Mouse (Mus musculus) C2C12 (cell line): Measurements from ENCODE around the gene Ppp2r2c. TPM values are rescaled to one million over a fixed set of nuclear protein-coding genes. Genes with fewer than 3 reads are reported as not detected.

Experiments used
- H3K27me3 ChIP-seq: one replicate; pipeline ENCODE4 v1.6.1; 2011; ENCODE audit not compliant: control insufficient read depth, insufficient read depth, insufficient read length
- H3K36me3 ChIP-seq: one replicate; pipeline ENCODE4 v1.6.1; 2011; ENCODE audit not compliant: control insufficient read depth, insufficient read depth
- H3K4me3 ChIP-seq: one replicate; pipeline ENCODE4 v1.5.1; 2011; ENCODE audit warnings: mild to moderate bottlenecking, control low read depth; ENCODE audit not compliant: poor library complexity, insufficient read depth, severe bottlenecking
- H3K79me2 ChIP-seq: one replicate; pipeline ENCODE4 v1.6.1; 2011; ENCODE audit not compliant: control insufficient read depth, insufficient read depth
- H3K79me3 ChIP-seq: one replicate; pipeline ENCODE4 v1.6.1; 2011; ENCODE audit warnings: low read depth, control low read depth
- H3ac ChIP-seq: one replicate; pipeline ENCODE3; 2011; ENCODE audit warnings: low read depth; ENCODE audit not compliant: control insufficient read depth, insufficient read length
- CEBPB ChIP-seq: IDR thresholded peaks from one replicate; pipeline ENCODE4 v1.6.1; 2011; ENCODE audit warnings: low read depth, mild to moderate bottlenecking, control low read depth, moderate library complexity
- CTCF ChIP-seq: IDR thresholded peaks from one replicate; pipeline ENCODE4 v1.5.1; 2011; ENCODE audit not compliant: control insufficient read depth, insufficient read depth, insufficient read length
- FOSL1 ChIP-seq: IDR thresholded peaks from one replicate; pipeline ENCODE4 v1.8.0; 2011; ENCODE audit warnings: mild to moderate bottlenecking, low read length; ENCODE audit not compliant: poor library complexity, insufficient read depth, severe bottlenecking
- MAX ChIP-seq: IDR thresholded peaks from one replicate; pipeline ENCODE4 v1.6.1; 2011; ENCODE audit warnings: mild to moderate bottlenecking, control low read depth
- MYOD1 ChIP-seq: IDR thresholded peaks from one replicate; pipeline ENCODE4 v1.6.1; 2011; ENCODE audit warnings: low read depth; ENCODE audit not compliant: control insufficient read depth, insufficient read length
- MYOG ChIP-seq: IDR thresholded peaks from one replicate; pipeline ENCODE4 v1.6.1; 2011; ENCODE audit not compliant: control insufficient read depth, insufficient read length; ENCODE audit errors: extremely low read depth
- USF1 ChIP-seq: IDR thresholded peaks from one replicate; pipeline ENCODE4 v1.6.1; 2011; ENCODE audit warnings: low read depth, mild to moderate bottlenecking, control low read depth, moderate library complexity
- polyA plus RNA-seq: library from polyadenylated mRNA; unstranded; fragments of >200 nt; fragmentation: generic; extraction: Trizol; gene quantifications from one replicate; pipeline ENCODE4 v1.2.1, GENCODE M21; 2012; ENCODE audit warnings: missing spikeins

The Ppp2r2c gene
- polyA plus RNA-seq, 1 experiment, result not detected

DNA sequence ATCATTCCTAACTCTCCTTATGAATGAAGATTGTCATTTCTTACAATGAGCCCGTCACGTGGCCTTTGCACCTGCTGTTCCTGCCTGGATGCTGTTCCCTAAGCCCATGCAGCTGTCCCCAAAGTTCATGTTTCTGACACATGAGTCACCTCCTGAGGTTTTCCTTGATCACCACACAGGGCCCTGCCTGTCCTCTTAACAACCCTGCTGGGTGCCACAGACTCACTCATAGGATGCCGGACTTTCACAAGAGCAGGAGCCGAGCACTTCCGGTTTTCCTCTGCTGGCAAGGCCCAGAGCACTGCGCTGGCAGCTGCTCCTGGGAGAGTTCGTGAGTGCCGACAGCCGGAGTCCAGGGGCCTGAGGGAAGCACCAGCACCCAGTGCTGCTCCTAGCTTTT lies 132.7 kb downstream of the Ppp2r2c start:
- Histone ChIP-seq H3K79me3 (no peaks in the 10 kb centered on the region), H3K4me3 (no peak overlapping the region), H3K36me3 (no peaks in the 10 kb centered on the region), H3K79me2 (no peaks in the 10 kb centered on the region), H3K27me3 (no peaks in the 10 kb centered on the region), H3ac (no peak overlapping the region)
- no peak for TF ChIP-seq MAX
- peak; percentile 22 for TF ChIP-seq CEBPB
- peak; percentile 97 for TF ChIP-seq MYOD1
- peak; percentile 77 for TF ChIP-seq USF1
- TF ChIP-seq CTCF, result no peak

DNA sequence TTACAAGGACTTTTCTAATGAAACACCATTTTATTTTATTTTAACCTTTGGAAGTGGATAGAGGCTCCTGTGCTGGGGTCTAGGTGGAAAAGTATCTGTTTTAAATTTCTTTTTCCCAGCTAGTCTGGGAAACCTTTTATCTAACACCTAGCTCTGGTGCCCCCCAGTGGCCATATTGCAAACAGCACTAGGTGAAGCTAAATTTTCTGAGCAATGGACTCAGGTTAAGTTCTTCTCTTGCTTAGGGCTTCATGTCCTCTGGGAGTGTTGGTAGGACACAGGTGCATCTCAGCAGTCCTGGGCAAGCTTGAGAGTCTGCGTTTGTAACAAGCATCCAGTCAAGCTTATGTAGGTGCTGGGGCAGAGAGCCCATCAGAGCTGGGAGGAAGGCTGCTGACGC lies 133.7 kb downstream of the Ppp2r2c start:
- TF ChIP-seq MAX (no peak), CEBPB (no peak), MYOG (no peak), USF1 (no peak), CTCF (peak; percentile 6), MYOD1 (no peak), FOSL1 (no peak)

More for the DNA sequence above, 133.7 kb downstream of the Ppp2r2c start:
- Histone ChIP-seq H3K4me3 (no peak overlapping the region), H3K27me3 (no peaks in the 10 kb centered on the region), H3ac (no peak overlapping the region), H3K79me2 (no peaks in the 10 kb centered on the region), H3K36me3 (no peaks in the 10 kb centered on the region), H3K79me3 (no peaks in the 10 kb centered on the region)

Other genes starting within 250 kb of the Ppp2r2c start
- gene D5Ertd579e, start 172.5 kb upstream of the Ppp2r2c start, polyA plus RNA-seq, result 8.6 TPM
- gene Bloc1s4, start 119.9 kb upstream of the Ppp2r2c start, polyA plus RNA-seq, result 18.7 TPM
- gene Mrfap1, start 71.7 kb upstream of the Ppp2r2c start, polyA plus RNA-seq, result 347 TPM
- 4.5 TPM for gene Man2b2, start 37.9 kb upstream of the Ppp2r2c start, polyA plus RNA-seq
- 16.2 TPM for gene Wfs1, start 120.7 kb downstream of the Ppp2r2c start, polyA plus RNA-seq
- gene Gm1043, start 216.9 kb downstream of the Ppp2r2c start, polyA plus RNA-seq, result not detected